Mouse (Mus musculus) spleen, adult 2 months (tissue): ENCODE measurements at regions not wholly inside any gene's neighbourhood (a gene's known extent, or its start where the extent isn't known, plus 50 kb on each side); places are given as distances from the start of the nearest gene placed in this dataset.

Experiments used
- DNase-seq, 2 experiments: peaks; one replicate each; pipeline versions ENCODE4 v3.0.0 to v3.0.0-alpha.2; 2012 to 2021; ENCODE audit warnings: low spot score in 2 of 2, low read depth in 1 of 2
- H3K27ac ChIP-seq: fragments of 200-500 bp; 2 replicates; pipeline ENCODE4 v1.5.1; 2012; ENCODE audit warnings: low read length, inconsistent platforms; ENCODE audit not compliant: insufficient read depth
- H3K27me3 ChIP-seq: fragments of 200-500 bp; 2 replicates; pipeline ENCODE4 v1.6.1; 2012; ENCODE audit warnings: mild to moderate bottlenecking, moderate library complexity, low read length, inconsistent platforms; ENCODE audit not compliant: control insufficient read depth, insufficient read depth
- H3K36me3 ChIP-seq: fragments of 200-500 bp; 2 replicates; pipeline ENCODE4 v1.6.1; 2012; ENCODE audit warnings: mild to moderate bottlenecking, low read length, inconsistent platforms; ENCODE audit not compliant: control insufficient read depth, insufficient read depth
- H3K4me1 ChIP-seq: fragments of 200-500 bp; 2 replicates; pipeline ENCODE4 v1.6.1; 2011; ENCODE audit warnings: inconsistent platforms; ENCODE audit not compliant: control insufficient read depth, insufficient read depth, insufficient read length
- H3K4me3 ChIP-seq: fragments of 200-500 bp; 2 replicates; pipeline ENCODE4 v1.5.1; 2011; ENCODE audit warnings: mild to moderate bottlenecking, inconsistent platforms; ENCODE audit not compliant: insufficient read depth, insufficient read length; ENCODE audit errors: extremely low read depth
- CTCF ChIP-seq: fragments of 200-500 bp; IDR thresholded peaks from 2 replicates; pipeline ENCODE4 v1.5.1; 2011; ENCODE audit warnings: mild to moderate bottlenecking, inconsistent platforms; ENCODE audit not compliant: insufficient read depth, insufficient read length, insufficient replicate concordance; ENCODE audit errors: extremely low read depth
- POLR2A ChIP-seq: fragments of 200-500 bp; IDR thresholded peaks from 2 replicates; pipeline ENCODE4 v1.6.1; 2011; ENCODE audit warnings: low read depth, low read length, inconsistent platforms
- WGBS: fragments of 180-500 bp; shearing (Covaris S2); methylation state at CpG from one replicate; pipeline ENCODE4 v1.1.7; 2018; 5-methylcytosine and 5-hydroxymethylcytosine counted together

DNA sequence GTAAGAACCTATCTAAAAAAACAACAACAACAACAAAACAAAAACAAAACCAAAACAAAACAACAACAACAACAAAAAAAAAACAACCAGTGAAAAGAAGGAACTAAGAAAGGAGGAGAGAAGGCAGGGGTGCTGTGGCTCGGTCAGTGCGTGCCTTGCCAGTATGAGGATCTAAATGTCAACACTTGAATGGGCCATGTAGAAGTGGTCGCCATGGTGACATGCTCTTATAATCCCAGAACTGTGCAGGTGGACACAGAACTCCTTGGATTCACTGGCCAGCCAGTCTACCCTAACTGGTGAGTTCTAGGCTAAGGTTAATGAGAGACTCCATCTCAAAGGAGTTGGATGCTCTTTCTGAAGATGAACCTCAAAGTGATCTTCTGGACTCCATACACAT is 267.7 kb downstream of the Zfp704 start:
- 96% methylated on average over 3 of the region's 3 CpGs for WGBS

DNA sequence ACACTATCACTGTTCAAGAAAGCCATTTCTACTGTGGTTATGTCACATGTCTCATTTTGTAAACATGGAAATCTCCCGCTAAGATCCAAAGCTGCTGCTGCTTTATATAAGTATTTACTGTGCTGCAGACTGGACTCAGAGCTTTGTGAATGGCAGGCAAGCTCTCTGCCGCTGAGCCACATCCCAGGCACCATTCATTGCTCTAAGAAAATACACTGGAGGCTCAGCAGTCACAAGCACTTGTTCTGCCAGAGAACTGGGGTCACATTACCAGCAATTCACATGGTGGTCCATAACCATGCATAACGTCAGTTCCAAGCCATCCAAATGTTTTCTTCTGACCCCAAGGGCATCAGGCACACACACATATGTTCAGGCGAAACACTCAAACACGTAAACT is 268.2 kb downstream of the Zfp704 start:
- H3K4me3 ChIP-seq: no peak overlapping the region
- TF ChIP-seq CTCF (no peak), POLR2A (no peak)
- 85% methylated on average over 5 of the region's 5 CpGs for WGBS
- DNase-seq: no peak
- H3K27me3 ChIP-seq: no peaks in the 10 kb centered on the region
- no peaks in the 10 kb centered on the region for H3K36me3 ChIP-seq
- no peak overlapping the region for H3K27ac ChIP-seq
- H3K4me1 ChIP-seq: peaks cover 9% of the 10 kb centered on the region

More for the DNA sequence above, 267.7 kb downstream of the Zfp704 start:
- DNase-seq: no peak
- peaks cover 12% of the 10 kb centered on the region for H3K4me1 ChIP-seq
- TF ChIP-seq POLR2A (no peak), CTCF (no peak)
- no peak overlapping the region for H3K27ac ChIP-seq
- H3K4me3 ChIP-seq: no peak overlapping the region
- no peaks in the 10 kb centered on the region for H3K36me3 ChIP-seq
- H3K27me3 ChIP-seq: peaks cover 5% of the 10 kb centered on the region

GRCm38 (mm10) chr3:9341244-9341643 is 268.6 kb downstream of the Zfp704 start:
- H3K4me1 ChIP-seq: peaks cover 9% of the 10 kb centered on the region
- TF ChIP-seq POLR2A: no peak
- DNase-seq: no peak
- no peak overlapping the region for H3K4me3 ChIP-seq
- WGBS: 76% methylated on average over 4 of the region's 4 CpGs
- no peaks in the 10 kb centered on the region for H3K36me3 ChIP-seq
- no peak overlapping the region for H3K27ac ChIP-seq
- H3K27me3 ChIP-seq: no peaks in the 10 kb centered on the region

- no peak for TF ChIP-seq POLR2A
- no peak for TF ChIP-seq CTCF
- Histone ChIP-seq H3K4me3 (peak overlapping the region; percentile 7; the same call in 1 of the 2 replicates), H3K4me1 (peaks cover 9% of the 10 kb centered on the region), H3K36me3 (no peaks in the 10 kb centered on the region), H3K27me3 (no peaks in the 10 kb centered on the region), H3K27ac (no peak overlapping the region)
- DNase-seq: no peak
- 5% methylated on average over 15 of the region's 15 CpGs for WGBS
Observed at GRCm38 (mm10) chr3:9340788-9341187, 269.1 kb downstream of the Zfp704 start.

DNA sequence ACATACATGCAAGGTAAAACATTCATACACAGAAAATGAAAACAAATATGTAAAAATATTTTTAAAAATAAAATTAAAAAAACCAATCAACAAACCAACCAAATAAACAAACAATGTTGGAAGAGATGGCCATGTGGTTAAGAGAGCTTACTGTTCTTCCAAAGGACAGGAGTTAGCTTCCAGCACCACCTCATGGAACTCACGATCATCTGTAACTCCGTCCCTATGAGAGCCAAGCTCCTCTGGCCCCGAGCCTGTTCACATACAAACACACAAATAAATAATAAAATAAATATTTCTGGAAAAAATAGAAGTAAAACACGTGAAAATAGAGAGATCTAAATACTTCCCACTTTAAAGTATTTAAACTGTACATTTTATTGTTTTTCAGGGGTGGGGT is 269.5 kb downstream of the Zfp704 start:
- Histone ChIP-seq H3K36me3 (no peaks in the 10 kb centered on the region), H3K27ac (no peak overlapping the region), H3K4me1 (peaks cover 9% of the 10 kb centered on the region), H3K27me3 (no peaks in the 10 kb centered on the region), H3K4me3 (0 out of 2 replicates have a peak overlapping the region, but pooled peaks have one; percentile 7)
- TF ChIP-seq POLR2A (no peak), CTCF (no peak)
- 41% methylated on average over 4 of the region's 4 CpGs for WGBS
- no peak for DNase-seq

GRCm38 (mm10) chr3:9339669-9340068 is 270.2 kb downstream of the Zfp704 start:
- Histone ChIP-seq H3K4me3 (no peak overlapping the region), H3K27me3 (no peaks in the 10 kb centered on the region), H3K4me1 (peaks cover 9% of the 10 kb centered on the region), H3K36me3 (no peaks in the 10 kb centered on the region), H3K27ac (no peak overlapping the region)
- TF ChIP-seq POLR2A (no peak), CTCF (no peak)
- 41% methylated on average over 4 of the region's 4 CpGs for WGBS
- DNase-seq: no peak

- H3K4me1 ChIP-seq: peaks cover 6% of the 10 kb centered on the region
- TF ChIP-seq CTCF (no peak), POLR2A (no peak)
- H3K36me3 ChIP-seq: no peaks in the 10 kb centered on the region
- H3K27ac ChIP-seq: no peak overlapping the region
- no peaks in the 10 kb centered on the region for H3K27me3 ChIP-seq
- 87% methylated on average over 4 of the region's 4 CpGs for WGBS
- no peak overlapping the region for H3K4me3 ChIP-seq
- DNase-seq: no peak
Observed at GRCm38 (mm10) chr3:9335580-9335979, 274.3 kb downstream of the Zfp704 start.
